Mouse (Mus musculus) right cerebral cortex, postnatal 10 days (tissue): ENCODE data around the gene Trmt1.

ENCODE experiments used
- DNase-seq, 2 experiments: peaks; one replicate each; pipeline ENCODE4 v3.0.0; 2021; ENCODE audit warnings: low spot score in 2 of 2

Gene Trmt1

DNA sequence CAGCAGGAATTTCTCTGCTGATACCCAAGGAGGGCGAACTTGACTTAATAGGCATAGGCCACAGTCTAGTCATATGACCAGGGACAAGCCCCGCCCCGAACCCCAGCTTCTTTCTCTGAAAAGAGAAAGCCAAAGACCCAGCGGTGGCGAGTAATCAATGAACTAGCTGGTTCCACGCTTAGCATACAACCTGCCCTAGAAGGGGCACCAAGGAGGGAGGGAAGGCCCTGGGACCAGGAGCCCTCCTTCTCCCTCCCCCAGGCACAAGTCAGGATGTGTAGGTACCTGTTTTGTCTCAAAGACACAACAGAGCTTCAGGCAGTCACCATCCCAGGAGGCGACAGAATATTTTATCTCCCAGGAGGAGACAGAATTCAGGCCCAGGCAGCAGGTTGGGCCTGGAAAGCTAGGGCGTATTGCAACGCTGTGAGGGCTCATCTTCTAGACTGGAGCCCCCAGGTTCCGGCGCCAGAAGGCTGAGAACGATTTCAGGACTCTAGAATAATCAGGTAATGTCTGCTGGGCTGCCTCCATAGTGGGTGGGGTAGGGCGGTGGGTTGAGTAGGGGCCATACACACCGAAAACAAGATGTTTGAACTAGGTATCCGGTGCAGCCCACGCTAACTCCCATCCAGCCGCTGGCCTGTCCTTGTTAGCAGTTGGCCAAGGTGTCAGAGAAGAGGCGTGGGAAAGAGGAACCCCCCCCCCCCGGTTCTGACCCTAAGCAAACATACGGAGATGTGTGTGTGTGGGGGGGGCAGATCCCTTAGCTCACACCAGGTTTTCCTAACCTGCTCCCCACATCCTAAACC lies at the start of gene Trmt1:
TSS of gene Trmt1 (plus strand) at position 117 of the 812 bp plus-strand sequence.
- peak; percentile 61 for DNase-seq

DNA sequence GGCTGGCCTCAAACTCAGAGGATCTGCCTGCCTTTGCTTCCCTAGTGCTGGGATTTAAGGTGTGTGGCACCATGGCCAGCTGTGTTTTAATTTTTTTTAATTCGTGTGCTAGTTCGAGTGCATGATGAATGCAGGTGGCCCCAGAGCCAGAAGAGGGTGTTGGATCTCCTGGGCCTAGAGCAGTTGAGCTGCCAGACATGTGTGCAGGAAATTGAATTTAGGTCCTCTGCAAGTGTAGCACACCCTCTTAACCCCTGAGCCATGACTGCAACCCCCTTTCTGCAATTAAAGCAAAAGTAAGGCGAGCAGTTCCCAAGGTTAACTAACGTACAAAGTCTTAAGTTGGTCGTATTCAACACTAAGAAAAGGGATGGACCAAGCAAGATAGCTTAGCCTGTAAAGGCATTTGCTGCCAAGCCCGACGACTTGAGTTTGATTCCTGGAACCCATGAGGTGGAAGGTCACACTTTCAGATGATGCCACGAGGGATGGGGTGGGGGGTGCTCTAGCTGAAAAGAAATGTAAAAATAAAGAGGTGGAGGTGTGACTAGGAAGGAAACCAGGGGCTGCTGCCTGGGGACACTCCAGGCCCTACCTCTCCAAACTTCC lies 48.1 kb upstream of the Trmt1 start:
- no peak for DNase-seq

DNA sequence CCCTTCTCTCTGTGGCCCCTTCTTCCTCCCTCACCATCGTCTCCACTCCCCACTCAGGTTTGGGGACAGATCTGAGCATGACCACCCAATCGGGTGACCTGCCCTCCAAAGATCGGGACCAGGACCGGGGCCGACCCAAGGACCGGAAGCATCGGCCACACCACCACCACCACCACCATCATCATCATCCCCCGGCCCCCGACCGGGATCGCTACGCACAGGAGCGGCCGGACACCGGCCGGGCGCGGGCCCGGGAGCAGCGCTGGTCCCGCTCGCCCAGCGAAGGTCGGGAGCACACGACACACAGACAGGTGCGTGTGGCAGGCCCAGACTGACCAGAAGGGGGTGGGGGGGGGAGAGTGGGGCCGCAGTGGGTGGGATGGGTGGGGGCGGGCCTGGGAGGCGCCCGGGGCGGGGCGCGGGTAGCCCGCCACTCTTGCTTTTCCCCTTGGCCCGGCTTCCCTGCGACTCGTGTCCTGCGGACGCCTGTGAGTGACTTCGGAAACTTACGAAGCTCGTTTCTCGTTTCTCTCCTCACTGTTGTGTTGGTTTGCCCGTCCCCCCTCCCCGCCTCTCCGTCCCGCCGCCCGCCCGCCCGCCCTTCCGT lies 47.4 kb upstream of the Trmt1 start:
- DNase-seq: no peak

DNA sequence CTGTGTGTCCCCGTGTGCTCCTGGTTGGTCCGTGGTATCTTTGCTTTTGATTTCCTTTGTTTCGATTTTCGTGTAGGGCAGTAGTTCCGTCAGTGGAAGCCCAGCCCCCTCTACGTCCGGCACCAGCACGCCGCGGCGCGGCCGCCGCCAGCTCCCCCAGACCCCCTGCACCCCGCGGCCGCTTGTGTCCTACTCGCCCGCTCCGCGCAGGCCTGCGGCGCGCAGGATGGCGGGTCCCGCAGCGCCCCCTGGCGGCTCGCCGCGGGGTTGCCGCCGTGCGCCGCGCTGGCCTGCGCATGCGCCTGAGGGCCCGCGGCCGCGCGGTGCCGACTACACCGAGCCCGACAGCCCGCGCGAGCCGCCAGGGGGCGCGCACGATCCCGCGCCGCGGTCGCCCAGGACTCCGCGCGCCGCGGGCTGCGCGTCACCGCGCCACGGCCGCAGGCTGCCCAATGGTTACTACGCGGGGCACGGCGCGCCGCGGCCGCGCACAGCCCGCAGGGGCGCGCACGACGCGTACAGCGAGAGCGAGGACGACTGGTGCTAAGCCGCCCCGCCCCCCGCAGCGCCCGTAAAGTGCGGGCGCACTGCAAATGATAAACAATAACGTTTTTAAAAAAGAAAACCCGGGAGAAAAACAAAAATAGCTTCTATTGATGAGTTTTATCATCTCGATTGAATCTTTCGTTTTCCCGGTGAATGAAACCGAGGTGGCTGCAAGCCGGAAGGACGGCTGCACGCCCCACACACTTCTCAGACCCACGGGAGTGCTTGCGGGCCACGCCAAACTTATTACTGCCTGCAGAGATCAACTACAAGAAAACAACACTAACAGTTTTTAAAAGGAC lies 46.7 kb upstream of the Trmt1 start:
- DNase-seq: peak; percentile 94 to 95

DNA sequence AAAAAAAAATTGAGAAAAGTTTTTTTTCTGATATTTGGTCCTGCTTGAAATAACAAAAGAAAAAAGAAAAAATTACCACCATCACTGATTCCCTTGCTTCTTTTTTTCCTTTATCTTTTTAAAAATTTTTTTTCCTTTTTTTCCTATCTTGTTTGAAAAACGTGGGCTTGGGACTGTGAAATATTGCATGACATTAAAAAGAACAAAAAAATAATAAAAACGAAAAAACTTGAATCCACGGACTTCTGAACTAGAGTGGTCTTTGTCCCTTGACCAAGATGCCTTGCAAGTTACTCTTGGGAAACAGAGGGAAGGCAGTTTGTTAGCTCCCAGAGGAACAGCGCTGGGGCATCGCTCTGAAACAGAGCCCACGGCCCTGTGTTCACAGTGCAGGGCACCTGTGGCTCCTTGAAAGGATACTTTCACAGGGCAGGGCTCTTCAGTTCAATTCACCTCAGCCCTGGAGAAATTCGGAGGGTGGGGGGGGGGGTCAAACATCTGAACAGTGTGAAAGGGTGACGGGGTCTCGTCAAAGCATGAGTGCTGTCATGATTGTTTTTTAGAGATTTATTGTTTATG lies 46.0 kb upstream of the Trmt1 start:
- DNase-seq: no peak

DNA sequence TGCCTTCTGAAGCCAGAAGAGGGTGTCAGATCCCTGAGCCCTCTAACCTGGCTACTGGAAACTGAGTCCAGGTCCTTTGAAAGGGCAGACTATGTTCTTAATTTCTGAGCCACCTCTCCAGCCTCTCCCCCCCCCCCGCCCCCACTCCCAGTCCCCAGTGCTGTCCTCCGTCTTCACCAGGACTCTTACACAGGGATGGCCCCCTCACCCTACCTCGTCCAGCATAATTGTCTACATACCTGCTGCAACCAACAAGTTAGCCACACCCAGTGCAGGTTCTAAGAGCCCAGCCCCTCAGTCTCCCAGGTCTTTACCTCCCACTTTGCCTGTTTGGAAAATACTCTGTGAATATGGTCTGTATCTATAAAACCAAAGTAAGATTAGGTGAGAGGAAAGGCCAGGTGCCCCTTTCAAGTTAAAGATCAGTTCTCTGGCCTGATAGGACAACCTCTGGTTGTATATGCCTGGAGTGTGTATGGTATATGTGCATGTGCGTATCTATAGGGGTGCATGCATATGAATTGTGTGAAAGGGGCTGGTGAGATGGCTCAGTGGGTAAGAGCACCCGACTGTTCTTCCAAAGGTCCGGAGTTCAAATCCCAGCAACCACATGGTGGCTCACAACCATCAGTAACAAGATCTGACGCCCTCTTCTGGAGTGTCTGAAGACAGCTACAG lies 45.4 kb upstream of the Trmt1 start:
- no peak for DNase-seq

DNA sequence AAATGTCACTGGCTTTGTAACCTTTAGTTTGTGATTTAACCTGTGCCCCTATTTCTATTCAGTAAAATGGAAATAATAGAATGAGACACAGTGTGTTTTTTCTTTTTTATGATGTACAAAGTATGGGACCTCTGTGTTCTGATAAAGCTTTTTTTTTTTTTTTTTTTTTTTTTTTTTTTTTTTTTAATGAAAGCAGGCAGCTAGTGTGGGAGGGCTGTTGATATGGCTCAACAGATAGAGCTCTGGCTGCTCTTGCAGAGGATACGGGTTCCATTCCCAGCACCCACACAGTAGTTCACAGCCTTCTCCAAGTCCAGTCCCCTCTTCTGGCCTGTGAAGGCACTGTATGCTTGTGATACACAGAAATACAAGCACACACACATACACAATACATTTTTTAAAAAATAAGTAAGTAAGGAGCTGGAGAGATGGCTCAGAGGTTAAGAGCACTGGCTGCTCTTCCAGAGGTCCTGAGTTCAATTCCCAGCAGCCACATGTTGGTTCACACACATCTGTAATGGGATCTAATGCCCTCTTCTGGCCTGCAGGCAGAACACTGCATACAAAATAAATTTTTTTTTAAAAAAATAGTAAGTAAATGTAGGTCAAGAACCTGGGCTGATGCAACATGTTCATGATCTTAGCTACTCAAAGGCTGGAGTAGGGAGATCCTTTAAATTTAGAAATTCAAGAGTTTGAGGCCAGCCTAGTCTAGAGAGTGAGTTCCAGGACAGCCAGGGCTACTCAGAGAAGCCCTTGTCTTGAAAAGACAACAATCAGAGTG lies 44.3 kb upstream of the Trmt1 start:
- DNase-seq: no peak

DNA sequence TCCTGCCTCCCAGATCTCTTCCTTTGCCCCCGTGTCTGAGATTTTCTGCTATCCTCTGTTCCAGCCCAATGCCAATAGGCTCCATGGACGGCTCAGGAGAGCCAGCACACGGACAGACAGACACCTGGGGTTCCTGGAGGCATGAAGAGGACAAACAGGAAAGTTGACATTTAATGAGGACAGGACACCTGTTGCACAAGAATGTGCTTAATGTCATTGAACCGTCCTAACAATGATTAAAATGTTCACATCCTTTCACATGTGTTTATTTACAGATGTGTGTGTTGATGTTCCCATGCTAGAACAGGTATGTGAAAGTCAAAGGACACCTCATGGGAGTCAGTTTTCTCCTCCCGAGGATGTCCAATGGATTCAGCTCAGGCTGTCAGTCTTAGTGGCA lies 43.1 kb upstream of the Trmt1 start:
- DNase-seq: no peak

DNA sequence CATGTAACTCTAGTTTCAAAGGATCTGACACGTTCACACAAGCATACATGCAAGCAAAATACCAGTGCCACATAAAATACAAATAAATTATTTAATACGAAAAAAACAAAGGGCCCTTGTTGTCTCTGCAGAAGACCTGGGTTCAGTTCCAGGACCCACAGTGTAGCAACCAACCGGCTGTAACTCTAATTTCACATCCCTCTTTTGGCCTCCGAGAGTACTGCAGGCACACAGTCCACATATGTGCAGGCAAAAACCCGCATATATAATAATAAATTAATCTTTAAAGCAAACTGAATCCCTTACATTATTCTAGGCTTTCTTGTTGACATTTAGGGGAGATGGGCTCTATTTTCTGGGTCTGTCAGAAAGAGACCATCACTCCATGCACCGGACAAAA lies 39.3 kb upstream of the Trmt1 start:
- no peak for DNase-seq

DNA sequence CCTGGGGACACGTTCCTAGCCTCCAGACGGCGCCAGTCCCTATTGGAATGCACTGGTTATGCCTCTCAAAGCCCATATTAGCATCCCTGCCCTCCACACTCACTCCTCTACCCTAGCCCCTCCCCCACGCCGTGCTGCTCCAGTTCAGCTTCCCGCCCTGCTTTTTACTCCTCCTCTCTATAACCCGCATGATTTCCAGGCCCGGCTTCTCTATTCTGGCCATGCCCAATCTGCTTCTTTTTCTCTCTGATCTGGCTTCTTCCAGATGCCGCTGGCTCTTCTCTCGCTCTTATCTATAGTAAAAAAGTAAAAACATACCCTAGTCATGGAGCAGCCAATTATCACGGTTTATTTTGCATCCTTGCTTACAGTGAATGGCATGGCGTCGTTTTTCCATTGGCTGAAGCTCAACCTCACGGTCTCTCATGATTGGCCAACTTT lies 38.6 kb upstream of the Trmt1 start:
- DNase-seq: no peak

DNA sequence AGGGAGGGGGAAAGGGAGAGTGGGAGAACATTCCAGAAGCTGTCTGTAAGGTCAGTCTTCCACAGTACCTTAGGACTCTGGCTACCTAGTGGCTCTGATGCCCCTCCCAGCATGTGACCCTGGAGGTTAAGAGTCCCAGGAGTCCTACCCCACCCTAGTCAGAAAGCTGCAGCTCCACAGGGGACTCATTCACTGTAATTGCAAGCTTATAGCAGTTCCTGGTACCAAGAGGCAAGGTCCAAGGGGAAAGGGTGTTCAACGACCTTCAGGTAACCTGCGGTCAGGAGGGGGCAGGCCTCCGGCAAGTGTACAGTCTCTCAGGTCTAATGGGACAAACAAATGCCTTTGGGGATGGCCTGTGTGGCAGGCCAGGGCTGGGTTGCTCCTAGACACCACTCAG lies 35.9 kb upstream of the Trmt1 start:
- no peak for DNase-seq

DNA sequence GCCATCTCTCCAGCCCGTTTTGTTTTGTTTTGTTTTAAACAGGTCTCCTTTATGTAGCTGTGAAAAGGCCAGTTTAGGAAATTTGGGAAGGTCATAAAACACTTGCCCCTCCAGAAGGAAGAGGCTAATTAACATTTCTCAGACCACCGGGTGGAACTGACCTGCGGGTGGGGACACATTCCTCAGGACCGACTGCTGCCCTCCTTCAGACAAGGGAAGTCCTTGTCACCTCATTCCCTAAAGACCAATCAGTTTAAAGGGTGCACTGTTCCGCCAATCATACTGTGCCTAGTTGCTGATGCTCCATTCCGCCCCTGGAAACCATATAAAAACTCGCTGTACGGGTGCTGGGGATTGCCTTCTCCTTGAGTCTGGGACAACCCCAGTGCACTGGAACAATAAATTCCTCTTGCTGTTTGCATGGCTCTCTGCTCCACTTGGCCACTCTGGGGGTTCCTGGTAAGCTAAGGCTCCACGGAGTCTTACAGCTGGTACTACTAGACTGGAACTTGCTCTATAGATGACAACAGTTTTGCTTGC lies 32.9 kb upstream of the Trmt1 start:
- DNase-seq: no peak

DNA sequence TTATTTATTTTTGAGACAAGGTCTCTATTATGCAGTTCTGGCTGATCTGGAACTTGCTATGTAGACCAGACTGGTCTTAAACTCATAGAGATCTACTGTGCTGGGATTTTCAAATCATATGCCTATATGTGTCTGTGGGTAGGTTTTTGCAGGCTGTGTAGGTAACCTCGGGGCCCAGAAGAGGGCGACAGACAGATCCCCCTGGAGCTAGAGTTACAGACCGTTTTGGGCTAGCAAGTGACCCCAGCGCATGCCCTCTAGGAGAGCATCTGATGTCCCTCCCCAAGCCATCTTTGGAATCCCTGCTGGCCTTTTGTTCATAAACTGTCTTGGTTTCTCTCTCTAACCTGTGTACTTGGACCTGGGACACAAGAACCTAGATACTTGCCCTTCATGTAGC lies 31.5 kb upstream of the Trmt1 start:
- no peak for DNase-seq

DNA sequence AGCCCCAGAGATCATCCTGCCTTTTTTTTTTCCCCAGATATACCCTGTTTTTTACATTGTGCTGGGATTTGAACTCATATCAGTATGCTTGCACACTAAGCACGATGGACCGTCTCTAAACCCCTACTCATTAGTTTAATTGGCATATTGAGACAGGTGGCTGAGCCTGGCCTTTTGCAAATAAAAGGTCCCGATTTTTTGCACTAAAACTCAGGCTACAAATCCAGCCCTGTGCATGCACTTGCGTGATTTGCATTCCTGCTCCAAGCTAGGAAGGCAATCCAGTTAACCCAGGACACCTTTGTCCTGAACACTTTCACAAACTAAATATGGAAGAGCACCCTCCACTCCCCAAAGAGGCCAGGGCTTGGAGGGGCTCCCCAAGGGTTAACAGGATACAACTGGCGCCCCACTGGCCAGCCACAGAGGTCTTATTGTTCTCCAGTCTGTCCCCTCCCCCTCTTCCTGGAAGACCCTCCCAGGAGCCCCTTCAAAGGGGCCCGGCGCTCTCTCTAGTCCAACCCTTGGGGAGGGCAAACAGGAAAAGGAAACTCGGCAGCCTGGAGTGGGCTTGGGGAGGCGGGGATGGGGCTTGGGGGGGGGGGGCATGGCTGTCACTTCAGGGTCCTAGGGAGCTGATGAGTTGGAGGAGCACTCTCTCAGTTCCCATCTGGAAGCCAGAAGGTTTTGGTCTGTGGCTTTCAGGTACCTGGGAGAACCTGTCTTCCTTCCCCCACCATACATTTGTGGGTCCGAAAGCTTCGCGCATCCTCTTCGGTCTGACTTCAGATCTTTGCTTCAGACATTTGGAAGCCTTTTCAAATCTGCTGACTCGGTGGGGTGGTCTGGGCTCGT lies 30.5 kb upstream of the Trmt1 start:
- DNase-seq: no peak

DNA sequence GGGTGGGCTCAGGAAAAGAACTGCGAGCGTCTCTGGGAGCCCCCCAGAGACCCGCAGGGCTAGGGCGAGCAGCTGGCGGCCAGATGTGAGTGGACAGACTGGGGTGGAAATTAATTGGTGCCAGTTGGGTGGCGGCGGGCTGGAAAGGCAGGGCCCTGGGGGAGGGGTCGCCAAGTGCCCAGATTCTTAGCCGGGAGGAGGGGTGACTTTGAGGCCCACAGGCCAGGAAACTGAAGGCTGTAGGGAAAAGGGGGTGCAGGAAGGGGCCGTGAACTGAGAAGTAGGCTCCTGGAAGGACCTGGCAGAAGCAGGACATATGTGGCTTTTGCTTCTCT lies 29.9 kb upstream of the Trmt1 start:
- DNase-seq: no peak

DNA sequence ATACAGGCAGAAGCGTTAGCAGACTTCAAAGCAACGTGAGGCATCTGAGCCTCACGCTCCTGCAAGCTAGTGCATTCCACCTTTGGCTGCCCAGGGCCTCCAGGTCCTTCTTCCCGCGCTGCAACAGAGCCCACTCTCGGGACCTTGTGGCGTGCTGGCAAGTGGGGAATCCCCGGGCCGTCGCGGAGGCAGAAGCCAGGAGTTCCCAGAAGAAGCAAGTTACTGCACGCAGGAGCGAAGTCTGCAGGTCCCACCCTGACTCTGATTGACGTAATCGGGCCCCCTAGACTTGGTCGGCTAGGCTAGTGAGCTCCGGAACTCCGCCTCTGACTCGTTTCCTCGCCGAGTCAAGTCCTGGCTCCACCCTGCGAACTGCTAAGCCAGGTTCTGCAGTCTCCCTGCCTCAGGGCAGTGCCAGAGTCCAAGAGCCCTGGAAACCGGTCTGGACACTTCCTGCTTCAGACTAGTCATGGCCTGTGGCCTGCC lies 29.4 kb upstream of the Trmt1 start:
- DNase-seq: no peak

DNA sequence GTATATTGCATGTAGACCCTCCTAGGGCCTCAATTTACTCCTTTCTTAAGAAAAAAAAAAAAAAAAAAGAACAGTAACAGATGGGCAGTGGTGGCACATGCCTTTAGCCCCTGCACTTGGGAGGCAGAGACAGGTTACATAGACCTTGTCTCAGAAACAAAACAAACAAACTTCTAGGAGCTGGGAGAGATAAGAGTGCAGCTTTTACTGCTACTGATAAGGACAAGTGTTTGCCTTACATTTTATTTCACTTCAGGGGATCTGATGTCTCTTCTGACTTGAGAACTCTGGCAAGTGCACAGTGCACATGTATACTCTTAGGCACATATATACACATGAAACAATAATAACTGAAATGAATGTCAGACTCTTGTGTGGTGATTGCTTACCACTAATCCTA lies 28.9 kb upstream of the Trmt1 start:
- no peak for DNase-seq

DNA sequence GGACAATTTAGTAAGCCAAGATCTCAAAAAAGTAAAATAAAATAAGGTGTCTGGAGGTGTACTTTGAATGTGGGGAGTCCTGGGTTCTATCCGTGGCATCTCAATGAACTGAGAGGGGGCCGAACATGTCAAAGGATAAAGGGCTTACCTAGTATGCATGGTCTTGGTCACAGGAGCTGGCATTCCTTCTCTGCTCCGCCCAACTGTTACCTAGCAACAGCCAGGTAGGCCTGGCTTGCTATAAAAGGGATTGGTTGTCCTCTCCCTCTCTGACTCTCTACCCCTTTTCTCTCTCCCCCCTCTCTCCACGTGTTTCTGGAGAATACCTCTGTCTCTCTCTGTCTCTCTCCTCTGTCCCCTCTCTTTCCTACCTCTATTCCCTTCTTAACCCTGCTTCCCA lies 28.4 kb upstream of the Trmt1 start:
- DNase-seq: no peak

DNA sequence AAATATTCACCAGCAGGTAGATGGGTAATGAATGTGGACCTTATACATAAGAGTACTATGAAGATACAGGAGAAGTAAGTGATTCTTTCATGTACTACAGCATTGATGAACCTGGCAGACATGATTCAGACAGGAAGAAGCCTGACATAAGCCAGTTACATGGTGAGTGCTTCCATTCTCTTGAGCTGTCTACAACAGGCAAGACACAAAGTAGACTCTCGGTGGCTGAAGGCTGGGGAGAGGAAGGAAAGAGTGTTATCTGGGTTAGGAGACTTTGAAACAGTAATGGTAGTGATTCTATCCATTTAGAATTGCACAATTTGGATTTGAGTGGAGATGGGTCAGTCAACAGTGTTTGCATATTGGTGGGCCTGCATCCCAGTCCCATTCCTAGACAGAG lies 27.2 kb upstream of the Trmt1 start:
- DNase-seq: no peak
